24 mouse cellular contexts compared by ENCODE assay signal in genomic region chr4:145252611-145253010, GRCm38 (mm10). TPM values are rescaled to one million over a fixed set of nuclear protein-coding genes. Genes with fewer than 3 reads are reported as not detected.
DNase-seq lines count a peak whose midpoint lies in the region; ATAC-seq lines count a peak whose summit lies in the region.
"Had no signal": no experiment of that assay in that cellular context is flagged by ENCODE, and none has a peak within 500 bp of the region (broad histone marks: within the 10 kb centered on the region; RNA-seq: fewer than 3 reads in every experiment).

No protein-coding gene starts in this region.

- H3K9ac ChIP-seq in midbrain, embryonic 11.5 days (ENCODE audit: low read length): no peak overlapping the region
- H3K9ac ChIP-seq in midbrain, embryonic 16.5 days (ENCODE audit: low read depth, low read length): no peak overlapping the region
- H3K9ac ChIP-seq: embryonic facial prominence, embryonic 13.5 days; embryonic facial prominence, embryonic 15.5 days; forebrain, embryonic 12.5 days had no signal

- no peaks in the 10 kb centered on the region for H3K36me3 ChIP-seq in midbrain, embryonic 11.5 days (ENCODE audit: control insufficient read depth, insufficient read depth, low read length)
- no peaks in the 10 kb centered on the region for H3K36me3 ChIP-seq in midbrain, embryonic 16.5 days (ENCODE audit: control insufficient read depth, insufficient read depth, low read length)
- H3K36me3 ChIP-seq: embryonic facial prominence, embryonic 13.5 days; embryonic facial prominence, embryonic 15.5 days; forebrain, embryonic 10.5 days; forebrain, embryonic 12.5 days had no signal

- H3K27me3 ChIP-seq in midbrain, embryonic 11.5 days (ENCODE audit: control insufficient read depth, insufficient read depth, low read length): 0 out of 2 replicates have a peak, but pooled peaks cover 2% of the 10 kb centered on the region
- peaks cover under 1% of the 10 kb centered on the region for H3K27me3 ChIP-seq in midbrain, embryonic 16.5 days (ENCODE audit: control insufficient read depth, insufficient read depth, low read depth, low read length)

- no peak overlapping the region for H3K4me2 ChIP-seq in midbrain, embryonic 11.5 days
- H3K4me2 ChIP-seq in midbrain, embryonic 16.5 days (ENCODE audit: low read length): no peak overlapping the region
- H3K4me2 ChIP-seq: embryonic facial prominence, embryonic 13.5 days; embryonic facial prominence, embryonic 15.5 days; forebrain, embryonic 12.5 days had no signal

- H3K4me3 ChIP-seq in midbrain, embryonic 11.5 days (ENCODE audit: low read depth, low read length): no peak overlapping the region
- H3K4me3 ChIP-seq in midbrain, embryonic 16.5 days (ENCODE audit: low read depth, low read length): no peak overlapping the region
- H3K4me3 ChIP-seq: embryonic facial prominence, embryonic 13.5 days; embryonic facial prominence, embryonic 15.5 days; erythroblast, embryonic 14.5 days; forebrain, embryonic 10.5 days; forebrain, embryonic 12.5 days had no signal

- H3K4me1 ChIP-seq in midbrain, embryonic 11.5 days (ENCODE audit: control insufficient read depth, insufficient read depth, low read length): no peaks in the 10 kb centered on the region
- no peaks in the 10 kb centered on the region for H3K4me1 ChIP-seq in midbrain, embryonic 16.5 days (ENCODE audit: control insufficient read depth, insufficient read depth, low read length)
- H3K4me1 ChIP-seq: embryonic facial prominence, embryonic 13.5 days; embryonic facial prominence, embryonic 15.5 days; forebrain, embryonic 10.5 days; forebrain, embryonic 12.5 days had no signal

- 90% methylated on average over 8 of the region's 8 CpGs for WGBS in midbrain, embryonic 11.5 days
- 90% methylated on average over 8 of the region's 8 CpGs for WGBS in midbrain, embryonic 16.5 days

- no peaks in the 10 kb centered on the region for H3K9me3 ChIP-seq in midbrain, embryonic 11.5 days (ENCODE audit: control insufficient read depth, low read length)
- H3K9me3 ChIP-seq in midbrain, embryonic 16.5 days (replicated peaks; ENCODE audit: control insufficient read depth, low read length, poor library complexity, severe bottlenecking): no peaks in the 10 kb centered on the region
- H3K9me3 ChIP-seq: embryonic facial prominence, embryonic 13.5 days; embryonic facial prominence, embryonic 15.5 days; forebrain, embryonic 10.5 days; forebrain, embryonic 12.5 days had no signal

- H3K27ac ChIP-seq in midbrain, embryonic 11.5 days (ENCODE audit: low read depth, low read length): no peak overlapping the region
- H3K27ac ChIP-seq in midbrain, embryonic 16.5 days (ENCODE audit: low read length): no peak overlapping the region
- H3K27ac ChIP-seq: embryonic facial prominence, embryonic 13.5 days; embryonic facial prominence, embryonic 15.5 days; forebrain, embryonic 10.5 days; forebrain, embryonic 12.5 days had no signal

- ATAC-seq in midbrain, embryonic 11.5 days (ENCODE audit: low FRiP score): no peak
- no peak for ATAC-seq in midbrain, embryonic 16.5 days
- ATAC-seq in granulocyte monocyte progenitor cell, adult 5-6 weeks (replicated peaks; ENCODE audit: poor library complexity, severe bottlenecking): peak; percentile 24
- peak; percentile 9; the same call in 1 of the 2 replicates for ATAC-seq in megakaryocyte, adult 5-6 weeks (ENCODE audit: poor library complexity, severe bottlenecking)
- peak; percentile 36; the same call in 1 of the 2 replicates for ATAC-seq in monocyte, adult 5-6 weeks (replicated peaks; ENCODE audit: insufficient number of reproducible peaks, low FRiP score, low TSS enrichment, poor library complexity, severe bottlenecking)
- ATAC-seq: CD4-positive, CD25-positive, alpha-beta regulatory T cell, adult 4 months; forebrain, embryonic 14.5 days; forebrain, embryonic 16.5 days had no signal

- DNase-seq in midbrain, embryonic 11.5 days (ENCODE audit: low spot score, missing footprints): peak; percentile 6
- DNase-seq in embryo, embryonic 11 days: no peak
- DNase-seq in B cell, adult 2 months: no peak
- DNase-seq in cerebellum, adult 11 months: no peak
- DNase-seq: adrenal gland, adult 2 months; adrenal gland, postnatal 10 days; adrenal gland, postnatal 25 days; cerebellum, adult 11-12 months; cerebellum, adult 2 months; cerebellum, adult 9-10 months; cerebellum, postnatal 10 days; cerebellum, postnatal 25 days had no signal

RNA-seq across cellular contexts. Expression of gene Tnfrsf1b, which starts 5.9 kb away (rescaled TPM):
- polyA plus RNA-seq in midbrain, embryonic 11.5 days (2014; fragmentation: Nextera tagmentation; extraction: Ambion mirVana): 1.9 and 2.4 TPM in 2 replicates
- polyA plus RNA-seq in midbrain, embryonic 16.5 days (2015; fragmentation: Nextera tagmentation; extraction: Ambion mirVana): 4.0 and 4.2 TPM in 2 replicates
- 41.1 and 42.9 TPM in 2 replicates for total RNA-seq in granulocyte monocyte progenitor cell, adult 5-6 weeks (2014; fragmentation: Nextera tagmentation)
- 33.8 and 37.0 TPM in 2 replicates for total RNA-seq in granulocyte monocyte progenitor cell, adult 5-6 weeks (2017)
- 107 and 112 TPM in 2 replicates for total RNA-seq in megakaryocyte, adult 5-6 weeks (2015)
- total RNA-seq in megakaryocyte, adult 5-6 weeks (2017): 113 and 122 TPM in 2 replicates
- total RNA-seq in monocyte, adult 5-6 weeks (2017): 343 to 455 TPM (median 362 TPM) in 3 replicates

RNA-seq across cellular contexts. Expression of gene Vps13d, which starts 57.8 kb away (rescaled TPM):
- 8.2 and 8.7 TPM in 2 replicates for polyA plus RNA-seq in midbrain, embryonic 11.5 days (2014; fragmentation: Nextera tagmentation; extraction: Ambion mirVana)
- 8.9 and 9.7 TPM in 2 replicates for polyA plus RNA-seq in midbrain, embryonic 16.5 days (2015; fragmentation: Nextera tagmentation; extraction: Ambion mirVana)
- 21.4 and 26.1 TPM in 2 replicates for total RNA-seq in granulocyte monocyte progenitor cell, adult 5-6 weeks (2014; fragmentation: Nextera tagmentation)
- total RNA-seq in granulocyte monocyte progenitor cell, adult 5-6 weeks (2017): 37.3 and 41.3 TPM in 2 replicates
- 22.2 and 24.0 TPM in 2 replicates for total RNA-seq in megakaryocyte, adult 5-6 weeks (2015)
- 40.0 and 59.4 TPM in 2 replicates for total RNA-seq in megakaryocyte, adult 5-6 weeks (2017)
- 36.6 to 103 TPM (median 38.8 TPM) in 3 replicates for total RNA-seq in monocyte, adult 5-6 weeks (2017)

Comparison
In these comparisons a context has a peak if more than half of its experiments do, and no peak if none do; other contexts are left out.
1. ATAC-seq: peak in granulocyte monocyte progenitor cell, adult 5-6 weeks (single experiment), megakaryocyte, adult 5-6 weeks (single experiment) and monocyte, adult 5-6 weeks (single experiment); none in midbrain, embryonic 11.5 days (single experiment) and midbrain, embryonic 16.5 days (single experiment).